16 mouse cellular contexts compared by ENCODE assay signal in the genomic region with DNA sequence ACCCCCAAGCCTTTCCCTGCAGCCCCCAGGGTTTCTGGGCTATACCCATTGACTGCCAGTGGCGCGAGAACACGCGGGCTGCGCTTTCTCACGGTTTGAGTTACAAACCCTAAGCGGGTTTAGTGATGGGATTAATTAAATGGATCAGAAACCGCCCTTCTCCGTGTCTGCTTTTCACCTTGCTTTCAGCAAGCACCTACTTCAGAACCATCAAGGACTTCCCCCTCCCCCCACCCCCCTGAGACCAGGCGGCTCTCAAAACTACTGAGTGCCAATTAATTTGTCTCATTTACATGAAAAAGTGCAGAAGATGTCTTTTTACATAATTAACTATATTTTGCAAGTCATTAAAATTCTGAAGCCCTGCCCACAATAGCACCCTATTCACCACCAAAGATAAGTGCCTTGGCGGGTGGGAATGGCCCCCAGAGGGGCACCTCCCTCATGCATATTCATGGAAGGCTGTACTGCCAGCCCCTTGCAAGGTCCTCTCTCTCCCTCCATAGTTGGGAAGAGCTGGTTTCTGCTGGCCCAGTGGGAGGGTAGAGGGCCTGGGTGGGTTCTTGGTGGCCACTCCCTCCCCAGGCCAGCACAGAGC.
DNase-seq lines count a peak whose midpoint lies in the region; ATAC-seq and TF ChIP-seq lines count a peak whose summit lies in the region.
"Had no signal": no experiment of that assay in that cellular context is flagged by ENCODE, and none has a peak within 500 bp of the region (broad histone marks: within the 10 kb centered on the region; RNA-seq: fewer than 3 reads in every experiment).

No protein-coding gene starts in this region.

- 41% methylated on average over 11 of the region's 11 CpGs for WGBS in kidney, embryonic 16.5 days
- under 1% methylated on average over 11 of the region's 11 CpGs for WGBS in forebrain, embryonic 15.5 days
- WGBS in hindbrain, postnatal 0 days: 17% methylated on average over 11 of the region's 11 CpGs
- 29% methylated on average over 11 of the region's 11 CpGs for WGBS in neural tube, embryonic 14.5 days
- 44% methylated on average over 11 of the region's 11 CpGs for WGBS in kidney, embryonic 15.5 days
- 38% methylated on average over 11 of the region's 11 CpGs for WGBS in intestine, embryonic 15.5 days
- WGBS in kidney, adult 2 months: 34% methylated on average over 11 of the region's 11 CpGs

- no peaks in the 10 kb centered on the region for H3K36me3 ChIP-seq in kidney, embryonic 16.5 days (ENCODE audit: insufficient read depth, low read length)
- H3K36me3 ChIP-seq in forebrain, embryonic 15.5 days: no peaks in the 10 kb centered on the region
- H3K36me3 ChIP-seq in hindbrain, postnatal 0 days (ENCODE audit: insufficient read depth, low read length): no peaks in the 10 kb centered on the region
- H3K36me3 ChIP-seq in neural tube, embryonic 14.5 days (ENCODE audit: control insufficient read depth, insufficient read depth, low read length): no peaks in the 10 kb centered on the region
- H3K36me3 ChIP-seq in kidney, embryonic 15.5 days: no peaks in the 10 kb centered on the region
- no peaks in the 10 kb centered on the region for H3K36me3 ChIP-seq in intestine, embryonic 15.5 days
- no peaks in the 10 kb centered on the region for H3K36me3 ChIP-seq in kidney, adult 2 months (ENCODE audit: control insufficient read depth, insufficient read depth, low read length)
- H3K36me3 ChIP-seq: heart, embryonic 15.5 days had no signal

- TF ChIP-seq CTCF in hindbrain, postnatal 0 days (IDR thresholded peaks at IDR 0.05; ENCODE audit: low read depth): no peak
- no peak for TF ChIP-seq CTCF in kidney, adult 2 months (conservative IDR thresholded peaks at IDR 0.05; ENCODE audit: insufficient read depth, insufficient read length, low read depth, low read length)

- ATAC-seq in kidney, embryonic 16.5 days (ENCODE audit: low FRiP score, low TSS enrichment): 0 out of 2 replicates have a peak, but pooled peaks have one; percentile 43
- peak; percentile 91 for ATAC-seq in forebrain, embryonic 15.5 days (replicated peaks)
- peak; percentile 43; the same call in 1 of the 2 replicates for ATAC-seq in hindbrain, postnatal 0 days
- ATAC-seq in neural tube, embryonic 14.5 days (ENCODE audit: low read depth): peak; percentile 38; the same call in 1 of the 2 replicates
- ATAC-seq in kidney, embryonic 15.5 days (replicated peaks; ENCODE audit: low FRiP score): no peak
- no peak for ATAC-seq in intestine, embryonic 15.5 days

- H3K4me3 ChIP-seq in kidney, embryonic 16.5 days (ENCODE audit: low read length): no peak overlapping the region
- no peak overlapping the region for H3K4me3 ChIP-seq in forebrain, embryonic 15.5 days
- H3K4me3 ChIP-seq in hindbrain, postnatal 0 days (ENCODE audit: low read length): no peak overlapping the region
- no peak overlapping the region for H3K4me3 ChIP-seq in neural tube, embryonic 14.5 days (ENCODE audit: low read depth, low read length)
- H3K4me3 ChIP-seq in kidney, embryonic 15.5 days (replicated peaks): no peak overlapping the region
- H3K4me3 ChIP-seq in intestine, embryonic 15.5 days (replicated peaks): no peak overlapping the region
- H3K4me3 ChIP-seq in kidney, adult 2 months (ENCODE audit: insufficient read depth, low read depth, low read length): no peak overlapping the region
- H3K4me3 ChIP-seq: heart, embryonic 15.5 days; myocyte had no signal

- no peaks in the 10 kb centered on the region for H3K9me3 ChIP-seq in kidney, embryonic 16.5 days (ENCODE audit: low read length)
- no peaks in the 10 kb centered on the region for H3K9me3 ChIP-seq in forebrain, embryonic 15.5 days
- H3K9me3 ChIP-seq in hindbrain, postnatal 0 days (ENCODE audit: low read length): no peaks in the 10 kb centered on the region
- H3K9me3 ChIP-seq in neural tube, embryonic 14.5 days (ENCODE audit: control insufficient read depth, low read length): no peaks in the 10 kb centered on the region
- H3K9me3 ChIP-seq in kidney, embryonic 15.5 days (replicated peaks): no peaks in the 10 kb centered on the region
- no peaks in the 10 kb centered on the region for H3K9me3 ChIP-seq in intestine, embryonic 15.5 days
- H3K9me3 ChIP-seq: heart, embryonic 15.5 days had no signal

- DNase-seq in kidney, postnatal 36 days: no peak
- DNase-seq in hindbrain, postnatal 0 days (ENCODE audit: low spot score): peak; percentile 36
- no peak for DNase-seq in kidney, adult 2 months
- DNase-seq: adrenal gland, postnatal 14 days; heart, adult 11 months; kidney, postnatal 14 days; lung, adult 18-20 months; right cerebral cortex, adult 18-20 months had no signal

- no peaks in the 10 kb centered on the region for H3K27me3 ChIP-seq in kidney, embryonic 16.5 days (ENCODE audit: insufficient read depth, low read length)
- H3K27me3 ChIP-seq in forebrain, embryonic 15.5 days: no peaks in the 10 kb centered on the region
- H3K27me3 ChIP-seq in hindbrain, postnatal 0 days (ENCODE audit: insufficient read depth, low read length): no peaks in the 10 kb centered on the region
- no peaks in the 10 kb centered on the region for H3K27me3 ChIP-seq in neural tube, embryonic 14.5 days (ENCODE audit: control insufficient read depth, insufficient read depth, low read length)
- H3K27me3 ChIP-seq in kidney, embryonic 15.5 days: 0 out of 2 replicates have a peak, but pooled peaks cover 3% of the 10 kb centered on the region
- H3K27me3 ChIP-seq in intestine, embryonic 15.5 days (replicated peaks): no peaks in the 10 kb centered on the region
- H3K27me3 ChIP-seq in kidney, adult 2 months (replicated peaks; ENCODE audit: control insufficient read depth, insufficient read depth, low read length): no peaks in the 10 kb centered on the region

- no peak overlapping the region for H3K27ac ChIP-seq in kidney, embryonic 16.5 days (ENCODE audit: low read length)
- peak overlapping the region; percentile 89 for H3K27ac ChIP-seq in forebrain, embryonic 15.5 days (replicated peaks)
- H3K27ac ChIP-seq in hindbrain, postnatal 0 days: no peak overlapping the region
- no peak overlapping the region for H3K27ac ChIP-seq in neural tube, embryonic 14.5 days (ENCODE audit: low read depth, low read length)
- H3K27ac ChIP-seq in kidney, embryonic 15.5 days: no peak overlapping the region
- no peak overlapping the region for H3K27ac ChIP-seq in intestine, embryonic 15.5 days
- H3K27ac ChIP-seq in kidney, adult 2 months (ENCODE audit: insufficient read depth, low read depth, low read length): no peak overlapping the region
- H3K27ac ChIP-seq: heart, embryonic 15.5 days; macrophage had no signal

- no peak overlapping the region for H3K9ac ChIP-seq in kidney, embryonic 16.5 days (replicated peaks; ENCODE audit: low read length)
- no peak overlapping the region for H3K9ac ChIP-seq in forebrain, embryonic 15.5 days (replicated peaks)
- H3K9ac ChIP-seq in hindbrain, postnatal 0 days (replicated peaks; ENCODE audit: low read length): no peak overlapping the region
- H3K9ac ChIP-seq in neural tube, embryonic 14.5 days (replicated peaks; ENCODE audit: low read depth, low read length): no peak overlapping the region
- no peak overlapping the region for H3K9ac ChIP-seq in kidney, embryonic 15.5 days
- H3K9ac ChIP-seq in intestine, embryonic 15.5 days: no peak overlapping the region
- H3K9ac ChIP-seq: heart, embryonic 15.5 days had no signal

- H3K4me2 ChIP-seq in kidney, embryonic 16.5 days (replicated peaks; ENCODE audit: low read depth, low read length): no peak overlapping the region
- peak overlapping the region; percentile 10 for H3K4me2 ChIP-seq in forebrain, embryonic 15.5 days (replicated peaks)
- no peak overlapping the region for H3K4me2 ChIP-seq in hindbrain, postnatal 0 days (ENCODE audit: low read depth, low read length)
- H3K4me2 ChIP-seq in neural tube, embryonic 14.5 days (ENCODE audit: low read depth, low read length): no peak overlapping the region
- no peak overlapping the region for H3K4me2 ChIP-seq in kidney, embryonic 15.5 days
- no peak overlapping the region for H3K4me2 ChIP-seq in intestine, embryonic 15.5 days (replicated peaks)
- H3K4me2 ChIP-seq: heart, embryonic 15.5 days had no signal

- no peak for TF ChIP-seq POLR2A in kidney, adult 2 months (IDR thresholded peaks at IDR 0.05; ENCODE audit: low read depth, low read length)

- peaks cover 7% of the 10 kb centered on the region; the same call in 1 of the 2 replicates for H3K4me1 ChIP-seq in kidney, embryonic 16.5 days (ENCODE audit: insufficient read depth, low read length)
- peaks cover 63% of the 10 kb centered on the region for H3K4me1 ChIP-seq in forebrain, embryonic 15.5 days
- 0 out of 2 replicates have a peak, but pooled peaks cover 7% of the 10 kb centered on the region for H3K4me1 ChIP-seq in hindbrain, postnatal 0 days (ENCODE audit: insufficient read depth, low read length)
- H3K4me1 ChIP-seq in neural tube, embryonic 14.5 days (ENCODE audit: control insufficient read depth, insufficient read depth, low read length): peaks cover 8% of the 10 kb centered on the region; the same call in 1 of the 2 replicates
- H3K4me1 ChIP-seq in kidney, embryonic 15.5 days: peaks cover 11% of the 10 kb centered on the region
- H3K4me1 ChIP-seq in intestine, embryonic 15.5 days (replicated peaks): no peaks in the 10 kb centered on the region
- no peaks in the 10 kb centered on the region for H3K4me1 ChIP-seq in kidney, adult 2 months (ENCODE audit: control insufficient read depth, insufficient read depth, low read length)

Comparison
In these comparisons a context has a peak if more than half of its experiments do, and no peak if none do; other contexts are left out.
1. ATAC-seq: peak in kidney, embryonic 16.5 days (single experiment), forebrain, embryonic 15.5 days (single experiment), hindbrain, postnatal 0 days (single experiment) and neural tube, embryonic 14.5 days (single experiment); none in kidney, embryonic 15.5 days (single experiment) and intestine, embryonic 15.5 days (single experiment).